Mouse (Mus musculus) myocyte (in vitro differentiated cells): ENCODE measurements around the gene Fam196a. TPM values are rescaled to one million over a fixed set of nuclear protein-coding genes. Genes with fewer than 3 reads are reported as not detected.

ENCODE experiments used
- H3K27me3 ChIP-seq: one replicate; pipeline ENCODE4 v1.6.1; 2011; ENCODE audit not compliant: control insufficient read depth, insufficient read depth, insufficient read length
- H3K36me3 ChIP-seq: one replicate; pipeline ENCODE4 v1.6.1; 2011; ENCODE audit not compliant: control insufficient read depth, insufficient read depth
- H3K4me2 ChIP-seq: one replicate; pipeline ENCODE4 v1.6.1; 2011; ENCODE audit warnings: low read depth, control low read depth
- H3K4me3 ChIP-seq: one replicate; pipeline ENCODE4 v1.5.1; 2011; ENCODE audit warnings: mild to moderate bottlenecking, control low read depth, moderate library complexity
- H3K79me2 ChIP-seq: one replicate; pipeline ENCODE4 v1.6.1; 2011; ENCODE audit not compliant: control insufficient read depth, insufficient read depth
- H3ac ChIP-seq: one replicate; pipeline ENCODE4 v1.6.1; 2011; ENCODE audit not compliant: control insufficient read depth, insufficient read length
- CEBPB ChIP-seq: IDR thresholded peaks from 2 replicates; pipeline ENCODE4 v1.6.1; 2011; ENCODE audit warnings: mild to moderate bottlenecking, moderate library complexity; ENCODE audit not compliant: poor library complexity, insufficient read depth, severe bottlenecking
- E2F4 ChIP-seq: IDR thresholded peaks from one replicate; pipeline ENCODE4 v1.6.1; 2011; ENCODE audit warnings: mild to moderate bottlenecking, control low read depth, moderate library complexity; ENCODE audit not compliant: insufficient read depth
- MAX ChIP-seq: IDR thresholded peaks from one replicate; pipeline ENCODE4 v1.6.1; 2011; ENCODE audit warnings: low read depth, mild to moderate bottlenecking, control low read depth
- MYOD1 ChIP-seq, 3 experiments: IDR thresholded peaks; one replicate each; pipeline ENCODE4 v1.6.1; 2011; ENCODE audit warnings: control low read depth in 2 of 3, low read depth in 2 of 3, mild to moderate bottlenecking in 2 of 3, moderate library complexity in 1 of 3; ENCODE audit not compliant: insufficient read length in 2 of 3, control insufficient read depth in 1 of 3
- MYOG ChIP-seq, 3 experiments: IDR thresholded peaks; one replicate each; pipeline ENCODE4 v1.6.1; 2011; ENCODE audit warnings: control low read depth in 2 of 3, low read depth in 2 of 3, mild to moderate bottlenecking in 2 of 3; ENCODE audit not compliant: insufficient read length in 2 of 3, control insufficient read depth in 1 of 3, insufficient read depth in 1 of 3
- POLR2A ChIP-seq: IDR thresholded peaks from one replicate; pipeline ENCODE4 v1.6.1; 2011; ENCODE audit warnings: low read depth, mild to moderate bottlenecking, control low read depth, moderate library complexity; ENCODE audit not compliant: insufficient read length
- POLR2AphosphoS2 ChIP-seq: IDR thresholded peaks from one replicate; pipeline ENCODE4 v1.6.1; 2011; ENCODE audit warnings: low read depth, control low read depth; ENCODE audit not compliant: insufficient read length
- REST ChIP-seq: IDR thresholded peaks from one replicate; pipeline ENCODE4 v1.6.1; 2011; ENCODE audit warnings: mild to moderate bottlenecking, control low read depth, moderate library complexity; ENCODE audit not compliant: insufficient read depth, insufficient read length
- SRF ChIP-seq: IDR thresholded peaks from one replicate; pipeline ENCODE4 v1.6.1; 2011; ENCODE audit warnings: low read depth; ENCODE audit not compliant: control insufficient read depth, insufficient read length
- TCF12 ChIP-seq: IDR thresholded peaks from one replicate; pipeline ENCODE4 v1.6.1; 2011; ENCODE audit warnings: mild to moderate bottlenecking, control low read depth; ENCODE audit not compliant: poor library complexity, insufficient read depth, severe bottlenecking
- TCF3 ChIP-seq: IDR thresholded peaks from one replicate; pipeline ENCODE4 v1.6.1; 2011; ENCODE audit warnings: low read depth, control low read depth; ENCODE audit not compliant: insufficient read length
- USF1 ChIP-seq: IDR thresholded peaks from one replicate; pipeline ENCODE4 v1.6.1; 2011; ENCODE audit warnings: low read depth, mild to moderate bottlenecking, control low read depth, moderate library complexity
- polyA plus RNA-seq: library from polyadenylated mRNA; unstranded; fragments of >200 nt; fragmentation: generic; extraction: Trizol; gene quantifications from one replicate; pipeline ENCODE4 v1.2.1, GENCODE M21; 2012; ENCODE audit warnings: missing spikeins

Fam196a gene
- polyA plus RNA-seq, 1 experiment = 0.06 TPM

DNA sequence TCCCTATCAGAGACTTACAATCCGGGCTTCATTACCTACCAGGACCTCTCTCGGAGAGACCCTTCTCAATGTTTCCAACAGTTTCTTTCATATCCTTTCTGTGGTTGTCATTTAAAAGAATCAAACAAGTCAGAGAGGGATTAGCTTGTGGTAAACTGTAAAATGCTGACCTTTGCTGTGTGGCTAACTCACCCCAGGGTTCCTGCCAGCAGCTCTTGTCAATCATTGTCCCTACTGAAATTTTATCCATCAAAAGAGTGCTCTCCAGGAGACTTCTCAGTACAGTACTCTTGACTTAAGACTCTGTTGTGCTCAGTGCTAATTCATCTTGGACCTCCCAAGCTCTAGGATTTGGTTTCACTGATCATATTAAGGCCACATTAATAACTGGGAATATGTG, 36.2 kb downstream of the Fam196a start:
- H3K4me3 ChIP-seq = no peak overlapping the region

DNA sequence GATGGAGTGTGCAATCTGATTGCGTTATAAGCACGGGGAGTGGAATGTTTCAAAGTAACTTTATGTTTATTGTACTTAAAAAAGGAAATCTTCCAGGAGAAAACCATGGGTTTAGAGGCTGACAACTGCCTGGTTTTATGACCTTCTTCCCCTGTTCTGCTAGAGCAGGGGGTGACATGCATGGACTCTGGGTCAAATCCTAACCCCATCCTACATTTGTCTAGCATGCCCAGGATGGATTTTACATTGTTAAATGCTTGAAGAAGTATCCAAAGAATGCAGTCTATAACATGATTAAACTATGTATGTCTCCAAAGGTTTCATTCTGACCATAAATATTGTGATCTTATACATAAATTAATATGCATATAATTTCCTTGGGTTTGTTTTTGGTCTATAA, 38.8 kb downstream of the Fam196a start:
- Histone ChIP-seq H3K36me3 (no peaks in the 10 kb centered on the region), H3K79me2 (no peaks in the 10 kb centered on the region), H3ac (no peak overlapping the region), H3K27me3 (no peaks in the 10 kb centered on the region), H3K4me2 (no peak overlapping the region), H3K4me3 (no peak overlapping the region)
- no peak for TF ChIP-seq MYOG (IDR thresholded peaks at IDR 0.05; ENCODE audit: control insufficient read depth in 1 of 3, insufficient read depth in 1 of 3, insufficient read length in 2 of 3, low read depth in 2 of 3)
- no peak for TF ChIP-seq MAX
- no peak for TF ChIP-seq POLR2A
- TF ChIP-seq SRF = no peak
- no peak for TF ChIP-seq POLR2AphosphoS2
- TF ChIP-seq E2F4 = no peak
- TF ChIP-seq REST = no peak
- TF ChIP-seq TCF3 = no peak
- TF ChIP-seq CEBPB = no peak
- TF ChIP-seq TCF12 = no peak
- TF ChIP-seq USF1 = no peak
- TF ChIP-seq MYOD1 (IDR thresholded peaks at IDR 0.05; ENCODE audit: control insufficient read depth in 1 of 3, insufficient read length in 2 of 3, low read depth in 2 of 3) = no peak

More for the DNA sequence above, 36.2 kb downstream of the Fam196a start:
- H3K36me3 ChIP-seq = no peaks in the 10 kb centered on the region
- H3ac ChIP-seq = no peak overlapping the region
- no peaks in the 10 kb centered on the region for H3K79me2 ChIP-seq
- peak overlapping the region; percentile 41 for H3K4me2 ChIP-seq
- H3K27me3 ChIP-seq = no peaks in the 10 kb centered on the region
- TF ChIP-seq TCF12 = no peak
- TF ChIP-seq MYOD1 (IDR thresholded peaks at IDR 0.05; ENCODE audit: control insufficient read depth in 1 of 3, insufficient read length in 2 of 3, low read depth in 2 of 3) = peak; percentile 84 to 88 (median 87)

DNA sequence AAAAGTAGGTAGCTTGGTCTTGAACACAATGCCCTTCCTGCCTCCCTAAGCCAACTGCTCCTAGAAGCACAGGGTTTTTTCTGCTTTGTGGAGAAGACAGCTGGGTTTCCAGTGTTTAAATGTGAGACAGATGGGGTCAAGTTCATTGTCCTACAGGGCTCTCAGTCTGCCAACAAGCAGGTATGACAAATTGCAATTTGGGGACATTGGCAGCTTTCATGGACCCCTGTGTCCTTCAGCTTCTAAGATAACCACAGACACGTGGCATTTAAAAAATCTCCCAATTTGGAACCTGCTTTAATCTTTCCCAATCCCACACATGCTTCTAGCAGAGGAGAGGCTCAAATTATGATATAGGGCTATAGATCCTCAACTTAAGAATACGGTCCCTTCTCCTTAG, 43.6 kb downstream of the Fam196a start:
- Histone ChIP-seq H3K4me2 (no peak overlapping the region), H3K27me3 (no peaks in the 10 kb centered on the region), H3K4me3 (no peak overlapping the region), H3K36me3 (no peaks in the 10 kb centered on the region), H3K79me2 (no peaks in the 10 kb centered on the region), H3ac (no peak overlapping the region)
- TF ChIP-seq CEBPB (no peak), REST (no peak), E2F4 (no peak), MAX (no peak), POLR2A (no peak), POLR2AphosphoS2 (no peak), USF1 (no peak), SRF (no peak), TCF12 (no peak), MYOD1 (IDR thresholded peaks at IDR 0.05; ENCODE audit: control insufficient read depth in 1 of 3, insufficient read length in 2 of 3, low read depth in 2 of 3) (no peak), MYOG (IDR thresholded peaks at IDR 0.05; ENCODE audit: control insufficient read depth in 1 of 3, insufficient read depth in 1 of 3, insufficient read length in 2 of 3, low read depth in 2 of 3) (no peak), TCF3 (no peak)

DNA sequence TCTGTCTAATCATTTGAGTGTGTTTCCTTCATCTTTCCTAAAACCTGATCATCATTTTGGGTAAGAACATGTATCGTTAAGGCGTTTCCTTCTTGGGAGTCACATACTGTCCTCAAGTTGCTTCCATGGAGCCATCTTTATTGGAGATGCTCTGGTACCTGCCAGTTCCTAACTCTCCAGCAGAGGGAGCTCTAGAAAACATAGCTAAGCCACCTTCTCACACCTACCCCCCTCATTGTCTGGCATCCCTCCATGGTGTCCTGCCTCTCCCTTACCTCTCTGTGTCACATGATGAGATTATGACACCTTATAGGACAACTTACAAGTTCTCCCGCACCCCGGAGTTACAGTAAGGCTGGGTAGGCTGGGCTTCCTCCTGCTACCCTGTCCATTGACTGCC, 45.3 kb downstream of the Fam196a start:
- Histone ChIP-seq H3K79me2 (no peaks in the 10 kb centered on the region), H3ac (no peak overlapping the region), H3K4me2 (no peak overlapping the region), H3K36me3 (no peaks in the 10 kb centered on the region), H3K4me3 (no peak overlapping the region), H3K27me3 (no peaks in the 10 kb centered on the region)
- TF ChIP-seq E2F4 (no peak), CEBPB (no peak), MAX (no peak), SRF (no peak), REST (no peak), MYOG (IDR thresholded peaks at IDR 0.05; ENCODE audit: control insufficient read depth in 1 of 3, insufficient read depth in 1 of 3, insufficient read length in 2 of 3, low read depth in 2 of 3) (no peak), MYOD1 (IDR thresholded peaks at IDR 0.05; ENCODE audit: control insufficient read depth in 1 of 3, insufficient read length in 2 of 3, low read depth in 2 of 3) (no peak), TCF12 (no peak), TCF3 (no peak), POLR2A (no peak), POLR2AphosphoS2 (no peak)

DNA sequence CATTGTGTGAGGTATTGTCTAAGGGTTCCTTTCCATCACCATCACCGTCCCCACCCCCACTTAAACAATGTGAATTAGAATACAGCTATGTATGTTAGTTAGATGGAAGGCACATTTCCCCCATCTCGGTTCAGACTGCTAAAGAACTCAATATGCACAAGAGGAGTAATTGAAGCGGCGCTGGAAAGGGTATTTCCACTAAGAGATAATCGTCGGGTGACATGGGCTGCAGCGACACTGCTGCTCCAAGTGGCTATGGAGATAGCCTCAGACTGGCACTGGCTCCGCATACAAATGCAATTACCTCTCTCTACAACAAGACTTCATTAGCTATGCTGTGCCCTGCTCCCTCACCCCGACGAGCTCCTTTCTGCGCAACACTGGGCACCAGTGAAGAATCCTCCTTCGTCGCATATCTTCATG, 45.8 kb downstream of the Fam196a start:
- Histone ChIP-seq H3K79me2 (no peaks in the 10 kb centered on the region), H3K4me2 (no peak overlapping the region), H3K27me3 (no peaks in the 10 kb centered on the region), H3ac (no peak overlapping the region), H3K4me3 (no peak overlapping the region), H3K36me3 (no peaks in the 10 kb centered on the region)
- TF ChIP-seq TCF12 = no peak
- TF ChIP-seq REST = no peak
- TF ChIP-seq E2F4 = no peak
- no peak for TF ChIP-seq POLR2AphosphoS2
- TF ChIP-seq MYOD1 (IDR thresholded peaks at IDR 0.05; ENCODE audit: control insufficient read depth in 1 of 3, insufficient read length in 2 of 3, low read depth in 2 of 3) = no peak
- no peak for TF ChIP-seq POLR2A
- TF ChIP-seq TCF3 = no peak
- TF ChIP-seq MYOG (IDR thresholded peaks at IDR 0.05; ENCODE audit: control insufficient read depth in 1 of 3, insufficient read depth in 1 of 3, insufficient read length in 2 of 3, low read depth in 2 of 3) = no peak
- no peak for TF ChIP-seq CEBPB
- no peak for TF ChIP-seq USF1
- no peak for TF ChIP-seq MAX
- TF ChIP-seq SRF = no peak
